Mouse (Mus musculus) retina, embryonic 14.5 days (tissue): ENCODE measurements around the gene Kbtbd13.
A peak's percentile ranks its signal among the peaks of the same experiment; 100 is the strongest.
"Not testable (repeated sequence)": the region's sequence is repeated elsewhere in the genome, so short reads cannot be mapped to it uniquely, and the experiment has no call there.

Source experiments
- DNase-seq: peaks from one replicate; pipeline ENCODE4 v3.0.0-alpha.2; 2015; ENCODE audit warnings: low spot score

Kbtbd13 gene

GRCm38 (mm10) chr9:65347112-65347850 lies 44.2 kb downstream of the Kbtbd13 start:
- no peak for DNase-seq

- DNase-seq, result peak; percentile 56
Observed at GRCm38 (mm10) chr9:65346476-65347111, 44.9 kb downstream of the Kbtbd13 start.

GRCm38 (mm10) chr9:65345854-65346475 lies 45.5 kb downstream of the Kbtbd13 start, which contains the start of gene Pdcd7:
Gene Pdcd7 (plus strand): TSS chr9:65346104.
- DNase-seq, result peak; percentile 97

- not testable (repeated sequence) for DNase-seq
Observed at GRCm38 (mm10) chr9:65345439-65345838, 46.0 kb downstream of the Kbtbd13 start.

GRCm38 (mm10) chr9:65340414-65340813 lies 51.0 kb downstream of the Kbtbd13 start:
- no peak for DNase-seq

GRCm38 (mm10) chr9:65339146-65339545 lies 52.3 kb downstream of the Kbtbd13 start:
- DNase-seq, result no peak
